Mouse (Mus musculus): Measurements from ENCODE around the gene Iscu.

The Iscu gene

GRCm38 (mm10) chr5:113814111-113815040 is 41.8 kb downstream of the Iscu start:
- no peak for DNase-seq (ENCODE audit: low read depth, low spot score)

- DNase-seq (ENCODE audit: low read depth, low spot score), result no peak
Observed at GRCm38 (mm10) chr5:113815041-113815389, 42.5 kb downstream of the Iscu start.

GRCm38 (mm10) chr5:113815638-113816152 is 43.1 kb downstream of the Iscu start:
- peak; percentile 81 for DNase-seq (ENCODE audit: low read depth, low spot score)

GRCm38 (mm10) chr5:113818572-113818971 is 46.0 kb downstream of the Iscu start:
- DNase-seq (ENCODE audit: low read depth, low spot score), result peak; percentile 47

- no peak for DNase-seq (ENCODE audit: low read depth, low spot score)
Observed at GRCm38 (mm10) chr5:113824228-113824627, 51.7 kb downstream of the Iscu start.

GRCm38 (mm10) chr5:113825558-113825957 is 53.0 kb downstream of the Iscu start:
- no peak for DNase-seq (ENCODE audit: low read depth, low spot score)

GRCm38 (mm10) chr5:113826619-113827018 is 54.1 kb downstream of the Iscu start:
- no peak for DNase-seq (ENCODE audit: low read depth, low spot score)

All from brain, adult 2 months (tissue).